Mouse (Mus musculus) kidney, postnatal 0 days (tissue): ENCODE measurements around the gene Eri2. TPM values are rescaled to one million over a fixed set of nuclear protein-coding genes. Genes with fewer than 3 reads are reported as not detected.
"Not testable (repeated sequence)": the region's sequence is repeated elsewhere in the genome, so short reads cannot be mapped to it uniquely, and the experiment has no call there.

ENCODE experiments used
- ATAC-seq: fragments of 200-750 bp; cut with Nextera tagmentation; replicated peaks from 2 replicates; pipeline ENCODE4 v1.8.0; 2017; ENCODE audit warnings: low read depth, moderate number of reproducible peaks, moderate TSS enrichment, moderate library complexity; ENCODE audit not compliant: low FRiP score
- DNase-seq: peaks from one replicate; pipeline ENCODE4 v3.0.0-alpha.2; 2016; ENCODE audit warnings: low spot score
- H3K27ac ChIP-seq: fragments of 300-500 bp; sonication (generic); 2 replicates; pipeline ENCODE4 v1.5.1; 2014; ENCODE audit warnings: mild to moderate bottlenecking
- H3K27me3 ChIP-seq: fragments of 300-500 bp; sonication (generic); 2 replicates; pipeline ENCODE4 v1.6.1; 2014; ENCODE audit warnings: low read length, mixed read lengths; ENCODE audit not compliant: insufficient read depth
- H3K36me3 ChIP-seq: fragments of 300-500 bp; sonication (generic); 2 replicates; pipeline ENCODE4 v1.6.1; 2014; ENCODE audit warnings: low read length, mixed read lengths; ENCODE audit not compliant: insufficient read depth
- H3K4me1 ChIP-seq: fragments of 300-500 bp; sonication (generic); replicated peaks from 2 replicates; pipeline ENCODE4 v1.6.1; 2014; ENCODE audit warnings: antibody characterized with exemption, low read length, mixed read lengths; ENCODE audit not compliant: insufficient read depth
- H3K4me2 ChIP-seq: fragments of 300-500 bp; sonication (generic); 2 replicates; pipeline ENCODE4 v1.6.1; 2014; ENCODE audit warnings: mild to moderate bottlenecking, low read length, moderate library complexity, mixed read lengths
- H3K4me3 ChIP-seq: fragments of 300-500 bp; sonication (generic); replicated peaks from 2 replicates; pipeline ENCODE4 v1.5.1; 2014; ENCODE audit warnings: low read depth, low read length
- H3K9ac ChIP-seq: fragments of 300-500 bp; sonication (generic); 2 replicates; pipeline ENCODE4 v1.6.1; 2014; ENCODE audit warnings: low read depth, low read length
- H3K9me3 ChIP-seq: fragments of 300-500 bp; sonication (generic); replicated peaks from 2 replicates; pipeline ENCODE4 v1.6.1; 2016; ENCODE audit warnings: low read length, inconsistent platforms, mixed read lengths
- CTCF ChIP-seq: IDR thresholded peaks from 2 replicates; pipeline ENCODE4 v1.5.1; 2016; ENCODE audit warnings: antibody characterized with exemption, low read depth, mild to moderate bottlenecking, moderate library complexity
- WGBS: fragments of 180-500 bp; shearing (Covaris S2); extraction: QIAGEN DNeasy Blood & Tissue Kit; methylation state at CpG from one replicate; pipeline ENCODE4 v1.1.7; 2014; 5-methylcytosine and 5-hydroxymethylcytosine counted together
- polyA plus RNA-seq: library from polyadenylated mRNA; unstranded; fragments of >200 nt; fragmentation: Nextera tagmentation; extraction: Ambion mirVana; gene quantifications from 2 replicates; pipeline ENCODE4 v1.2.1, GENCODE M21; 2015

The Eri2 gene
- polyA plus RNA-seq, 1 experiment from 2014 or later: 15.8 TPM

GRCm38 (mm10) chr7:119748761-119749160 is 45.1 kb downstream of the Eri2 start:
- H3K27ac ChIP-seq: no peak overlapping the region
- no peak overlapping the region for H3K4me2 ChIP-seq
- H3K36me3 ChIP-seq: no peaks in the 10 kb centered on the region
- 67% methylated on average over 2 of the region's 2 CpGs for WGBS
- no peaks in the 10 kb centered on the region for H3K27me3 ChIP-seq
- no peak overlapping the region for H3K4me3 ChIP-seq
- no peaks in the 10 kb centered on the region for H3K9me3 ChIP-seq
- ATAC-seq (no peak), DNase-seq (no peak)
- no peak for TF ChIP-seq CTCF
- H3K4me1 ChIP-seq: no peaks in the 10 kb centered on the region; the same call in 1 of the 2 replicates
- H3K9ac ChIP-seq: no peak overlapping the region

- no peak for TF ChIP-seq CTCF
- ATAC-seq (no peak), DNase-seq (no peak)
- no peak overlapping the region for H3K27ac ChIP-seq
- no peaks in the 10 kb centered on the region for H3K36me3 ChIP-seq
- no peaks in the 10 kb centered on the region for H3K27me3 ChIP-seq
- WGBS: 51% methylated on average over 1 of the region's 1 CpGs
- H3K4me3 ChIP-seq: no peak overlapping the region
- H3K9ac ChIP-seq: no peak overlapping the region
- no peaks in the 10 kb centered on the region; the same call in 1 of the 2 replicates for H3K4me1 ChIP-seq
- no peak overlapping the region for H3K4me2 ChIP-seq
- H3K9me3 ChIP-seq: no peaks in the 10 kb centered on the region
Measured at GRCm38 (mm10) chr7:119745869-119746268, 48.0 kb downstream of the Eri2 start.

- Histone ChIP-seq H3K4me1 (no peaks in the 10 kb centered on the region; the same call in 1 of the 2 replicates), H3K4me3 (no peak overlapping the region), H3K27me3 (no peaks in the 10 kb centered on the region), H3K4me2 (peak overlapping the region; percentile 33; the same call in 1 of the 2 replicates), H3K9ac (no peak overlapping the region), H3K36me3 (no peaks in the 10 kb centered on the region), H3K27ac (no peak overlapping the region), H3K9me3 (no peaks in the 10 kb centered on the region)
- DNase-seq (peak; percentile 28), ATAC-seq (peak; percentile 71; the same call in 1 of the 2 replicates)
- peak; percentile 56 for TF ChIP-seq CTCF
- WGBS: 9% methylated on average over 34 of the region's 34 CpGs
Measured at GRCm38 (mm10) chr7:119744321-119744720, 49.5 kb downstream of the Eri2 start.

- not testable (repeated sequence) for H3K36me3 ChIP-seq, H3K9ac ChIP-seq, H3K4me1 ChIP-seq, H3K27ac ChIP-seq, H3K9me3 ChIP-seq, H3K27me3 ChIP-seq
- peak; percentile 15 for DNase-seq
- peak overlapping the region; percentile 24 for H3K4me3 ChIP-seq
- 4% methylated on average over 24 of the region's 44 CpGs for WGBS
- ATAC-seq: peak; percentile 61
- H3K4me2 ChIP-seq: peak overlapping the region; percentile 53
Measured at GRCm38 (mm10) chr7:119739798-119740468, 53.9 kb downstream of the Eri2 start.

GRCm38 (mm10) chr7:119738877-119739276 is 55.0 kb downstream of the Eri2 start:
- no peak overlapping the region for H3K4me2 ChIP-seq
- no peak overlapping the region for H3K27ac ChIP-seq
- ATAC-seq: no peak
- H3K9ac ChIP-seq: no peak overlapping the region
- no peak overlapping the region for H3K4me3 ChIP-seq
- H3K9me3 ChIP-seq: no peaks in the 10 kb centered on the region
- H3K36me3 ChIP-seq: no peaks in the 10 kb centered on the region
- H3K4me1 ChIP-seq: no peaks in the 10 kb centered on the region
- WGBS: 81% methylated on average over 2 of the region's 2 CpGs
- TF ChIP-seq CTCF: no peak
- H3K27me3 ChIP-seq: no peaks in the 10 kb centered on the region
- DNase-seq: no peak

GRCm38 (mm10) chr7:119731262-119731661 is 62.6 kb downstream of the Eri2 start:
- H3K36me3 ChIP-seq, H3K27ac ChIP-seq, H3K27me3 ChIP-seq, DNase-seq, H3K9ac ChIP-seq, ATAC-seq, H3K9me3 ChIP-seq, H3K4me3 ChIP-seq, H3K4me1 ChIP-seq, H3K4me2 ChIP-seq: not testable (repeated sequence)
- 84% methylated on average over 4 of the region's 4 CpGs for WGBS
- TF ChIP-seq CTCF: peak; percentile 44

GRCm38 (mm10) chr7:119727621-119728020 is 66.2 kb downstream of the Eri2 start:
- WGBS: 93% methylated on average over 2 of the region's 2 CpGs
- H3K4me1 ChIP-seq: no peaks in the 10 kb centered on the region
- no peak overlapping the region for H3K9ac ChIP-seq
- no peak overlapping the region for H3K4me2 ChIP-seq
- no peak overlapping the region for H3K27ac ChIP-seq
- H3K36me3 ChIP-seq: no peaks in the 10 kb centered on the region
- no peak for DNase-seq
- ATAC-seq: no peak
- H3K27me3 ChIP-seq: no peaks in the 10 kb centered on the region
- no peak overlapping the region for H3K4me3 ChIP-seq
- TF ChIP-seq CTCF: no peak
- no peaks in the 10 kb centered on the region for H3K9me3 ChIP-seq
